Mouse (Mus musculus) lung, postnatal 0 days (tissue): Measurements from ENCODE around the gene Ly6g6c.

Experiments used
- CTCF ChIP-seq: IDR thresholded peaks from 2 replicates; pipeline ENCODE4 v1.5.1; 2016; ENCODE audit warnings: antibody characterized with exemption, mild to moderate bottlenecking
- EP300 ChIP-seq: IDR thresholded peaks from 2 replicates; pipeline ENCODE4 v1.6.1; 2016; ENCODE audit warnings: antibody characterized with exemption, mild to moderate bottlenecking, control low read depth

- TF ChIP-seq CTCF (no peak), EP300 (no peak)
These were observed 48.8 kb upstream of the Ly6g6c start, which contains the start of gene Vwa7 for GRCm38 (mm10) chr17:35016376-35016775.
